Mouse (Mus musculus) lung, adult 2 months (tissue): ENCODE data around the gene Arhgap10.

Experiments
- CTCF ChIP-seq: fragments of 200-500 bp; IDR thresholded peaks from 2 replicates; pipeline ENCODE4 v1.5.1; 2011; ENCODE audit warnings: mild to moderate bottlenecking, low read length, control low read depth; ENCODE audit not compliant: insufficient read depth
- POLR2A ChIP-seq: fragments of 200-500 bp; IDR thresholded peaks from 2 replicates; pipeline ENCODE4 v1.6.1; 2011; ENCODE audit warnings: low read depth, mild to moderate bottlenecking, control low read depth, low read length, borderline replicate concordance; ENCODE audit errors: extremely low read depth

GRCm38 (mm10) chr8:77524018-77524615 is 6.4 kb upstream of the Arhgap10 start:
- TF ChIP-seq CTCF = no peak
- TF ChIP-seq POLR2A = no peak
